Mouse (Mus musculus) lung, adult 18-20 months (tissue): ENCODE measurements around the gene Fam162a.
"Not testable (repeated sequence)": the region's sequence is repeated elsewhere in the genome, so short reads cannot be mapped to it uniquely, and the experiment has no call there.

ENCODE experiments used
- DNase-seq, 2 experiments: peaks; one replicate each; pipeline ENCODE4 v3.0.0; 2022; ENCODE audit warnings: mixed read lengths in 2 of 2

Gene Fam162a

GRCm38 (mm10) chr16:36057933-36058475 lies 13.4 kb downstream of the Fam162a start:
- DNase-seq = no peak

GRCm38 (mm10) chr16:36056416-36056815 lies 15.0 kb downstream of the Fam162a start:
- no peak for DNase-seq

GRCm38 (mm10) chr16:36054920-36055319 lies 16.5 kb downstream of the Fam162a start:
- DNase-seq = no peak

- DNase-seq = no peak
These were observed 17.7 kb downstream of the Fam162a start for GRCm38 (mm10) chr16:36053524-36054275.

DNA sequence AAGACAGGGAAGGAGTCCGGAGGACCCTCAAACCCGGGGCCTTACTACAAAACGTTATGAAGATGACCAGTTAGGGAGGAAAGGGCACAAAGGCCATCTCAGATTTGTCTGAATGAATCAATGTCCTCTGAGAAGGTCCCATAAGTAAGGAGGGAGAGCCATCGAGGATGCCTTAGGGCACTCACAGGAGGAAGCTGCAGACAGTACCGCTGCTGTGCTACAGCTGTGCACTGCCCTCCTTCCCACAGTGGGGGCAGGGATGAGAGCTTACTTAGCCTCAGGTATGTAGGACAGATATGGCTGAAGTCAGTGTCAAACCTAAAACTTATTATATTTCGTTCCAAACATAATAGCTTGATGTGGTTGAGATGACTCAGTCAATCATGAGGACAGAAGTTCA lies 19.9 kb downstream of the Fam162a start:
- no peak for DNase-seq

DNA sequence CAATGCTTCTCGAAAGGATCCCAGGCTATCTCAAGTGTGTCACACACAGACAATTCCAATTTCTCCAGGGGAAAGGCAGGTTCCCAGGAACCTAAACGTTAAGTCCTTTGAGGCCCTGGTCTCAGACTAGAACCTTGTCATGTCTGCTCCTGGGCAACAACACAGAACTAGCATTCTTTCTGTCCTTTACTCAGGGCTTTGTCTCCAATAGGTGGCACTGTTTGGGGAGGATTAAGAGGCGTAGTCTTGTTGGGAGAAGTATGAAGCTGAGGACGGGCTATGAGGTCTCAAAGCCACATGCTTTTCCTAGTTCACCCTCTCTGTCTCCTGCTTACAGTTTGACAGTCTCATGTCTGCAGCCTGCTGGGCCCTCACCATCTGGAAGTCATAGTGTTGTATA lies 23.9 kb downstream of the Fam162a start:
- no peak for DNase-seq

GRCm38 (mm10) chr16:36043964-36044363 lies 27.4 kb downstream of the Fam162a start:
- no peak for DNase-seq

- DNase-seq = no peak
These were observed 28.3 kb downstream of the Fam162a start for GRCm38 (mm10) chr16:36043073-36043472.

- no peak for DNase-seq
These were observed 29.8 kb downstream of the Fam162a start for GRCm38 (mm10) chr16:36041625-36042020.

DNA sequence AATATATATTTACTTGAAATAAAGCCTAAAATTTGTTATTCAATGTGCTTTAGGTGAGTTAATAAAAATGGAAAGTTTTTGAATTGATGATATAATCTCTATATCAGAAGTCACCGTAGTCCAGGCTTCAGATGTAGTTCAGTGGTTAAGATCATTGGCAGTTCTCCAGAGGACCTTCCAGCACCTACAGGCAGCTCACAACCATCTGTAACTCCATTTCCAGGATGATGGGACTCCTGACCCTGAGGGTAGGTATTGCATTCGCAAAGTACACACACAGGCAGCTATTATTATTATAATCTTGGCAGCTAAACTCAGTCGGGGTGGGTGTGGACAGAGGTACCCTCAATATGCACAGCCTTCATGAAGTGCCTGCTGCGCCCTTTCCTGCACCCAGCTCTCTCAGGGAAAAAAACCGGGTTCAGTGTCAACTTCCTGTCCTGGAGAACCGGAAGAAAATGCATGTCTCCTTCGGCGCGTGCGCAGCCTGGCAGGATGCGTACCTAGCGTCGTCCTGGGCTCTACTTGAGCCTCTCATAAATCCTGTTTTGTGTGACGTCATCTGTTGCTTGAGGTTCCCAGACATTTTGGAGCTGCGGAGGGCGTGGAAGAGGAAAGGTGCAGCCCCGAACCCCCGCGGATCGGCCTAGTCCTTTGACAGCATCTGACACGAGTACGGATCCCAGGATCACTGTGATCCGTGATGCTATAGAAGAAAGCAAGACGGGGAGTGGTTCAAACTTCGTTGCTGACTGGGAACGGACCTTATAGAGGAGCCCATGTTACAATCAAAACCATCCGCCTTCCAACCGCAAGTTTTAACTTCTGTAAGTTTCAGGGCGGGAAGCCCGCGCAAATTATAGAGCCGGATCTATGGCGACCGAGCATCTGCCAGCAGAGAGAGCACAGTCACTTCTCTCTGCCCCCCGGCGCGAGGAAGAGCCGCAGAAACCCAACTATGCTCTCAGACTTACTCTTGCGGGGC lies 30.5 kb downstream of the Fam162a start, which contains the start of gene Wdr5b:
Gene Wdr5b (plus strand): TSS at position 551 of the 985 bp plus-strand sequence.
- peak; percentile 94 to 96 for DNase-seq

DNA sequence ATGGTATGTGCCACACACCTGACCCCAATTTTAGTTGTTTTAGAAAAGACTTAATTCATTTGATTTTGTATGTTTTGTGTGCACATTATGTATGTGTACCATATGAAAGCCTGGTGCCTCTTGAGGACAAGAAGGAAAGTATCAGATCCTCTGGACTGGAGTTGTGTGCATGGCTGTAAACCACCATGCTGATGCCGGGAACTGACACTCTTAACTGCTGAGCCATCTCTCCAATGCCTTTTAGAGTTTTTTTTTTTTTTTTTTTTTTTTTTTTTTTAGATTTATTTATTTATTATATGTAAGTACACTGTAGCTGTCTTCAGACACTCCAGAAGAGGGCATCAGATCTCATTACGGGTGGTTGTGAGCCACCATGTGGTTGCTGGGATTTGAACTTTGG lies 43.3 kb downstream of the Fam162a start:
- DNase-seq = not testable (repeated sequence)

GRCm38 (mm10) chr16:36016335-36016734 lies 55.1 kb downstream of the Fam162a start:
- no peak for DNase-seq

GRCm38 (mm10) chr16:36008396-36008795 lies 63.0 kb downstream of the Fam162a start:
- DNase-seq = no peak

- DNase-seq = not testable (repeated sequence)
These were observed 72.5 kb downstream of the Fam162a start for GRCm38 (mm10) chr16:35998852-35999251.
